Mouse (Mus musculus) forebrain, embryonic 10.5 days (tissue): Measurements from ENCODE around the gene Igfals. TPM values are rescaled to one million over a fixed set of nuclear protein-coding genes. Genes with fewer than 3 reads are reported as not detected.

ENCODE experiments used
- DNase-seq: peaks from one replicate; pipeline ENCODE4 v3.0.0-alpha.2; 2017; ENCODE audit warnings: low spot score; ENCODE audit errors: extremely low spot score
- H3K27ac ChIP-seq: fragments of 300-500 bp; sonication (generic); 2 replicates; pipeline ENCODE4 v1.5.1; 2016; ENCODE audit warnings: mild to moderate bottlenecking
- H3K27me3 ChIP-seq: fragments of 300-500 bp; sonication (generic); 2 replicates; pipeline ENCODE4 v1.6.1; 2016; ENCODE audit warnings: mild to moderate bottlenecking; ENCODE audit not compliant: poor library complexity, severe bottlenecking
- H3K36me3 ChIP-seq: fragments of 300-500 bp; sonication (generic); replicated peaks from 2 replicates; pipeline ENCODE4 v1.6.1; 2016; ENCODE audit warnings: mild to moderate bottlenecking, moderate library complexity
- H3K4me1 ChIP-seq: fragments of 300-500 bp; sonication (generic); 2 replicates; pipeline ENCODE4 v1.6.1; 2016
- H3K4me3 ChIP-seq: fragments of 300-500 bp; sonication (generic); 2 replicates; pipeline ENCODE4 v1.5.1; 2016; ENCODE audit warnings: mild to moderate bottlenecking, moderate library complexity
- H3K9me3 ChIP-seq: fragments of 300-500 bp; sonication (generic); 2 replicates; pipeline ENCODE4 v1.6.1; 2016; ENCODE audit warnings: mild to moderate bottlenecking, moderate library complexity
- WGBS: fragments of 180-500 bp; shearing (Covaris S2); methylation state at CpG from one replicate; pipeline ENCODE4 v1.1.7; 2016; 5-methylcytosine and 5-hydroxymethylcytosine counted together
- polyA plus RNA-seq: library from polyadenylated mRNA; unstranded; fragments of >200 nt; fragmentation: Nextera tagmentation; extraction: Ambion mirVana; gene quantifications from 2 replicates; pipeline ENCODE4 v1.2.1, GENCODE M21; 2016

Gene Igfals
- polyA plus RNA-seq, 1 experiment from 2014 or later, result 0.17 TPM

DNA sequence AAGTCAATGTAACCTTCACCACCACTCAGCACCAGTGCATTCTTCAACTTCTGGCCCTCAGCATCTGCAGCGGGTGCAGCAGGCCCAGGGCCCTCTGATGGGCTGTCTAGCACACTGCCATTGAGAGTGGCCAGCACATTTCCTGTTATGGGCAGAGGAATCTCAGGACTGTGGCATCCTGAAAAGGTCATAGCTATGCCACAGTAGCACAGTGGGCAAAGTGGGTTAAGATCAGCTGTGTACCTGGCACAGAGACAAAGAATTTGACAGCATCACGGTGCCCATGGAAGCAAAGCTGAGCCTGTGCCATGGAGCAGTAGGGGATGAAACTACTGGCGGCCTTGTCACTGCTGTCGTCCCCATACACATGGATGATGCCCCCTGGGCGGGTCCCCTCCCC is 33.4 kb downstream of the Igfals start:
- Histone ChIP-seq H3K36me3 (peaks cover 77% of the 10 kb centered on the region), H3K27ac (no peak overlapping the region), H3K9me3 (no peaks in the 10 kb centered on the region), H3K27me3 (no peaks in the 10 kb centered on the region), H3K4me3 (no peak overlapping the region), H3K4me1 (peaks cover 36% of the 10 kb centered on the region)
- DNase-seq, result no peak
- WGBS, result 86% methylated on average over 5 of the region's 5 CpGs

DNA sequence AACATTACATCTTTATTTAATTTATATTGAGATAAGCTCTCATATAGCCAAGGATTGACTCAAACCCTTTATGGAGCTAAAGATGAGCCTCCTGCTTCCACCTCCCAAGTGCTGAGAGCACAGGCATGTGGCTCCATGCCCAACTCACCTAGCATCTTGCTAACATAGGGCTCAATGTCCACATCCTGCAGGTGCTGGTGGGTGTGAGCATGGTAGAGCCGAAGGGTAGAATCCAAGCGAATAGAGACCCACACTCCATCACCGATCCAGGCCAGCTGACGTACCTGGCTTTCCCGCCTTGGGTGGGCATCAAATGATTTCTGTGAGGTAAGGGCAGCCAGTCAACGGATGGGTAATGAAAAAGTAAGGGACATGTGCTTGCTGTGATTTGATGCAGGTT is 34.2 kb downstream of the Igfals start:
- peaks cover 85% of the 10 kb centered on the region for H3K36me3 ChIP-seq
- DNase-seq, result no peak
- 97% methylated on average over 6 of the region's 6 CpGs for whole genome bisulfite sequencing
- no peak overlapping the region for H3K4me3 ChIP-seq
- no peaks in the 10 kb centered on the region for H3K9me3 ChIP-seq
- no peak overlapping the region for H3K27ac ChIP-seq
- H3K4me1 ChIP-seq, result peaks cover 31% of the 10 kb centered on the region
- H3K27me3 ChIP-seq, result no peaks in the 10 kb centered on the region

DNA sequence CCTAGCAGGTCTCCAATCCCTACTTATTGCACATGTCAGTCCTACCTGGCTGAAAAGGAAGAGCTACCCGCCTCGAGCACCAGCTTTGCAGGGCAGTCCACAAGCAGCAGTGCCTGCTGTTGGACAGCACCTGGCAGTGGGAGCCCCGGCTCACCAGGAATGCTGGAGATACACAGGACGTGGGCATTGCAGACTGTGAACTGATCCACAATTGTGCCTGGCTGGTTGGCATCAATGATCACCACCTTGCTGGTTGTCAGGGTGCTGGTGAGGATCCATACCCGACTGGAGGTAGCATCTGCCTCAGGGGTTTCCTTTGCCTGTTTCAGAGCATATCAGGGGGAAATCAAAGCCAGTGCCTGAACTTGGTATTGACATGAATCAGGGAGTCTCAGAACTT is 36.3 kb downstream of the Igfals start:
- peaks cover 12% of the 10 kb centered on the region for H3K4me1 ChIP-seq
- H3K4me3 ChIP-seq, result no peak overlapping the region
- no peaks in the 10 kb centered on the region for H3K27me3 ChIP-seq
- DNase-seq, result no peak
- 94% methylated on average over 5 of the region's 5 CpGs for WGBS
- H3K9me3 ChIP-seq, result no peaks in the 10 kb centered on the region
- H3K27ac ChIP-seq, result no peak overlapping the region
- H3K36me3 ChIP-seq, result peaks cover 100% of the 10 kb centered on the region

DNA sequence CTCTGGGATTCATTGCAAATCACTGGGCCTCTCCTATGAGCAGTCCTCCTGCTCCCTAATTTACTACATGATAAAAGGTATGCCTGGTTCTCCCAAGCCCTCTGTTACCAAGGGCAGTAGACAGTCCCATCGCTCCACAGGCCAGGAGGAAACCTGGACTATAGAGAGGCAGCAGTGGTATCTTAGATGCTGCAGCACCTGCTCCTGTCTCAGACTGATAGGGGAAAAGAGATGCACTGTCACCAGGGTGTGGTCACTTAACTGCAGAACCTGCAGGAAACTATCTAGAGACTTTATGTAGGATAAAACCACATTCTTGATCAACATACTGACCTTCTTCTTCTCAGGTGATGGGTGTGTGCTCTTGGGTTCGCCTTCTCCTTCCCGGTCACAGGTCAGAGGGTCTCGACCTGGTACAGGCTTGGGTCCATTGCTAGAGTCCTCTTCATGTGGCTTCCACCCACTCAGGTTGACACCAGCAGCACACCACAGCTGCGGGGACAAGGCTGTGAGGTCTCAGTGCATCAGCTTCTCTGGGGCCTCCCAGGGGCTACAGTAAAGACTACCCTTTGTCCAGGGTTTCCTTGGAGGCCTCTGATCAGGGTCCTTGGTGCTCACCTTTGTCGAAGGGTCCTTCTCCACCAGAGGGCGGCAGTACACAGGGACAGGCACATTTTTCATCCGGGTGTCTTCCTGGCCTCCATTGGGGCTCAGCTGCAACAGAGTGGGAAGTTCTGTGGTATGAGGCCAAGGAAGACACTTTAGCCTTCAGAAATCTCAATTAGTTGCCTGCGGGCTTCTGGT is 37.1 kb downstream of the Igfals start:
- WGBS, result 74% methylated on average over 9 of the region's 9 CpGs
- no peaks in the 10 kb centered on the region for H3K27me3 ChIP-seq
- H3K9me3 ChIP-seq, result no peaks in the 10 kb centered on the region
- H3K4me3 ChIP-seq, result no peak overlapping the region
- DNase-seq, result no peak
- H3K36me3 ChIP-seq, result peaks cover 100% of the 10 kb centered on the region
- H3K4me1 ChIP-seq, result peaks cover 4% of the 10 kb centered on the region
- H3K27ac ChIP-seq, result no peak overlapping the region

DNA sequence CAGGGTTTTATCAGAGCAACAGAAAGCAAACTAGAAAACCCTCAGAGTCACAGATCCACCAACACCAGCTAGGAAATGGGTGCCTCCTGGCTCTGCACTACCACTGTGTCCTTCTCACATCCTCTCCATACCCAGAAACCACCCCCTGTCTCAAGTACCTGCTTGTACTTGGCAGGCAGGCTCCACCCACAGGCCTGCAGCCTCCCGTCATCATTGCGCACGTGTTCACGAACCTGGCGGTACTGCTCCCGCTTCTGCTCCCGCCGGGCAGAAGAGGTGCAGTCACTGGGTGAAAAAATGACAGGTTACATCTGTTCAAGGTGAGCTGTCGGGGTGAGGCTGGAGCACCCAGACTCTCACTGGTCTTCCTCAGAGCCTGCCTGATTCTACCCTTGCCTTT is 38.0 kb downstream of the Igfals start:
- Histone ChIP-seq H3K27me3 (no peaks in the 10 kb centered on the region), H3K4me1 (no peaks in the 10 kb centered on the region), H3K4me3 (no peak overlapping the region), H3K36me3 (peaks cover 100% of the 10 kb centered on the region), H3K27ac (no peak overlapping the region), H3K9me3 (no peaks in the 10 kb centered on the region)
- WGBS, result 90% methylated on average over 9 of the region's 9 CpGs
- DNase-seq, result no peak

DNA sequence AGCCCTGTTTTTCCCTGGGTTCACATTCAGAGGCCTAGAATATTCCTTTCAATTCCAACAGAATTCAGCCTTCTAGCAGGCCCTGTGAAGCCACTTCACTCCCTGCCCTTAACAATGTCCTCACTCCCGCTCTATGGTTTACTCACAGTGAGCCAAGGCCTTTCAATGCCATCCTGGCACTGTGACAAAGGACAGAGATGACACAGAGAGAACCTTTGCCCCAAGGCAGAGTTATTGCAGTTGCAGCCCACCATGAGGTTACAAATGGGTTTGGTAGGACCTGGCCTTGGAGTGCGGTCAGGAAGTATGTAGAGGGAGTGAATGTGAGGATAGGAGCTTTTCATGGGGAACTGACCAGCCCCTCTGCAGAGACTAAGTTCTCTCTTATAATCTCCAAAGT is 41.8 kb downstream of the Igfals start:
- Histone ChIP-seq H3K9me3 (no peaks in the 10 kb centered on the region), H3K4me1 (no peaks in the 10 kb centered on the region), H3K36me3 (peaks cover 100% of the 10 kb centered on the region), H3K27ac (no peak overlapping the region), H3K4me3 (no peak overlapping the region), H3K27me3 (no peaks in the 10 kb centered on the region)
- DNase-seq, result no peak
- WGBS, result 90% methylated on average over 2 of the region's 2 CpGs

DNA sequence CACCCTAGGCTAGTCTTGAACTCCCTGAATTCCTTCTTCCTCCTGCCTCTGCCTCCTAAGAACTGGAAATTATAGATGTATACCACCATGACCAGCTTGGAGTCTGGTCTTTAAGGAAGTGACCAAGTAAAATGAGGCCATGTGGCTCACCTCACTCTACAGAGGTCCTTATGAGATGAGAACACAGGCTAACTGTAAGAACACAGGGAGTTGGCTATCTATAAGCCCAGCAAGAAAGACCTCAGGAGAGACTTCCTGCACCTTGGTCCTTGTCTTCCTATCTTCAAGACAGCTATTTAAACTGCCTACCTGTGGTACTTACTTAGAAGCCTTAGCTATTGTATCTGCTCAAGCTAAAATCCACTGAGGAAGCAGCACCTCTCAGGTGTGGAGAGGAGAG is 48.2 kb downstream of the Igfals start:
- Histone ChIP-seq H3K36me3 (peaks cover 100% of the 10 kb centered on the region), H3K9me3 (no peaks in the 10 kb centered on the region), H3K4me3 (no peak overlapping the region), H3K27me3 (no peaks in the 10 kb centered on the region), H3K27ac (no peak overlapping the region), H3K4me1 (no peaks in the 10 kb centered on the region)
- DNase-seq, result no peak

DNA sequence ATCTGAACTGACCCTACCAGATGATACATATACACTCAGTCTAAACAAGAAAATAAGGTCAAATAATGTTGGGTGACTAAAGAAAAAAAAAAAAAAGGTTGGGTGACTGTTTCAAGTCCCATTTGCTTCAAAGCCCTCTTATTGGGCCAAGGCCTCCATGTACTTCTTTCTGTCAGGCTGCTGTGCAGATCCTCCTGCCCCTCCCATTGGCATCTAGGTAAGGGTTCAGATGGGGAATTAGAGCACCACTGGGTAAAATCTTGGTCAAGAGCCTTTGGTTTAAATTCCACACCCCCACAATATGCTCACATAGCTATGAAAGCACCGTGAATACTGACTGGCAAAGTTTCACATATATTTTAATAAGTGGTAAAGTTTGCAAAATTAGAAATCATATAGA is 57.4 kb downstream of the Igfals start:
- H3K4me3 ChIP-seq, result no peak overlapping the region
- WGBS, result 89% methylated on average over 1 of the region's 1 CpGs
- no peaks in the 10 kb centered on the region for H3K9me3 ChIP-seq
- no peaks in the 10 kb centered on the region for H3K4me1 ChIP-seq
- H3K36me3 ChIP-seq, result peaks cover 99% of the 10 kb centered on the region
- H3K27ac ChIP-seq, result no peak overlapping the region
- no peaks in the 10 kb centered on the region for H3K27me3 ChIP-seq
- no peak for DNase-seq

DNA sequence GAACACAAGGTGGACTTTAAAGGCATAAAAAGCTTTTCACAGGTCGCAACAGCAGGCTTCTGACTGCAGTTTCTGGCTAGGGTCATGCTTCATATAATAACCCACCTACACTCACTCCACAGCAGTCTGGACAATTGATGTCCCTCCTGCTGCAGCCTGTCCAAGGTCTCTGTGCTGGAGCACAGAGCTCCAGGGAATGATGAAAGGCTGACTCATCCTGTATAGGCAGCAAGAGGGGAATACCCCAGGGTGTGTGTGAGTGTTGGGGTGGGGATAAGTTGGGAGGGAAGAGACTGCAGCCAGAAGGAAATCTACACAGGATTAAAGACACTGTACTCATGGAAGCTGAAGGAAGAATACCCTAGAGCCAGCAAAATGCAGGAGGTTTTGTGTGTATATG is 63.7 kb downstream of the Igfals start:
- DNase-seq, result no peak
- Histone ChIP-seq H3K27me3 (no peaks in the 10 kb centered on the region), H3K4me3 (no peak overlapping the region), H3K27ac (no peak overlapping the region), H3K4me1 (peaks cover 2% of the 10 kb centered on the region), H3K36me3 (peaks cover 70% of the 10 kb centered on the region), H3K9me3 (no peaks in the 10 kb centered on the region)
- WGBS, result 88% methylated on average over 1 of the region's 1 CpGs

Other genes with a start within 250 kb of the Igfals start
- gene Tsc2, start 233.4 kb upstream of the Igfals start, polyA plus RNA-seq, result 75.3 and 75.4 TPM in 2 replicates
- 26.9 and 29.5 TPM in 2 replicates for gene Nthl1, start 233.3 kb upstream of the Igfals start, polyA plus RNA-seq
- 25.9 and 27.1 TPM in 2 replicates for gene Slc9a3r2, start 215.7 kb upstream of the Igfals start, polyA plus RNA-seq
- gene Npw, start 207.5 kb upstream of the Igfals start, polyA plus RNA-seq, result not detected in 2 replicates
- 27.5 and 30.6 TPM in 2 replicates for gene Zfp598, start 196.3 kb upstream of the Igfals start, polyA plus RNA-seq
- 9.7 and 11.0 TPM in 2 replicates for gene Syngr3, start 176.0 kb upstream of the Igfals start, polyA plus RNA-seq
- 57.7 and 60.3 TPM in 2 replicates for gene Gfer, start 169.8 kb upstream of the Igfals start, polyA plus RNA-seq
- gene Noxo1, start 169.8 kb upstream of the Igfals start, polyA plus RNA-seq, result 0.79 and 1.0 TPM in 2 replicates
- gene Tbl3, start 158.3 kb upstream of the Igfals start, polyA plus RNA-seq, result 162 and 167 TPM in 2 replicates
- gene Rnf151, start 147.9 kb upstream of the Igfals start, polyA plus RNA-seq, result 0.43 and 0.69 TPM in 2 replicates
- 1,888 and 1,960 TPM in 2 replicates for gene Rps2, start 147.9 kb upstream of the Igfals start, polyA plus RNA-seq
- 190 and 194 TPM in 2 replicates for gene Ndufb10, start 141.5 kb upstream of the Igfals start, polyA plus RNA-seq
- not detected in 2 replicates for gene Rpl3l, start 138.2 kb upstream of the Igfals start, polyA plus RNA-seq
- gene Msrb1, start 129.4 kb upstream of the Igfals start, polyA plus RNA-seq, result 22.2 and 22.8 TPM in 2 replicates
- gene Hs3st6, start 113.0 kb upstream of the Igfals start, polyA plus RNA-seq, result 0.50 and 0.68 TPM in 2 replicates
- gene Meiob, start 61.7 kb upstream of the Igfals start, polyA plus RNA-seq, result 0.09 TPM in 1 of 2 replicates, not detected in the other
- gene Hagh, start 25.9 kb upstream of the Igfals start, polyA plus RNA-seq, result 24.5 and 26.4 TPM in 2 replicates
- 16.6 and 19.0 TPM in 2 replicates for gene Fahd1, start 15.6 kb upstream of the Igfals start, polyA plus RNA-seq
- gene Nubp2, start 20.4 kb downstream of the Igfals start, polyA plus RNA-seq, result 81.3 and 82.5 TPM in 2 replicates
- 42.8 and 45.3 TPM in 2 replicates for gene Spsb3, start 20.6 kb downstream of the Igfals start, polyA plus RNA-seq
- gene Eme2, start 29.1 kb downstream of the Igfals start, polyA plus RNA-seq, result 30.3 and 30.4 TPM in 2 replicates
- gene Mrps34, start 29.1 kb downstream of the Igfals start, polyA plus RNA-seq, result 100 and 103 TPM in 2 replicates
- 50.1 and 51.8 TPM in 2 replicates for gene Nme3, start 30.5 kb downstream of the Igfals start, polyA plus RNA-seq
- gene Mapk8ip3, start 71.0 kb downstream of the Igfals start, polyA plus RNA-seq, result 36.2 and 37.3 TPM in 2 replicates
- gene Jpt2, start 94.7 kb downstream of the Igfals start, polyA plus RNA-seq, result 502 and 521 TPM in 2 replicates
- 8.1 and 8.4 TPM in 2 replicates for gene Cramp1l, start 149.8 kb downstream of the Igfals start, polyA plus RNA-seq
- gene Ift140, start 150.1 kb downstream of the Igfals start, polyA plus RNA-seq, result 27.0 and 27.4 TPM in 2 replicates
- gene Tmem204, start 217.6 kb downstream of the Igfals start, polyA plus RNA-seq, result 10.9 and 11.5 TPM in 2 replicates
- 54.6 TPM in 2 replicates for gene Telo2, start 250.0 kb downstream of the Igfals start, polyA plus RNA-seq